Mouse (Mus musculus) spleen, postnatal 36 days (tissue): ENCODE results near the gene Plekha7.

Source experiments
- DNase-seq, 2 experiments: peaks; one replicate each; pipeline ENCODE4 v3.0.0; 2022; ENCODE audit warnings: low spot score in 2 of 2, mixed read lengths in 1 of 2

The Plekha7 gene

DNA sequence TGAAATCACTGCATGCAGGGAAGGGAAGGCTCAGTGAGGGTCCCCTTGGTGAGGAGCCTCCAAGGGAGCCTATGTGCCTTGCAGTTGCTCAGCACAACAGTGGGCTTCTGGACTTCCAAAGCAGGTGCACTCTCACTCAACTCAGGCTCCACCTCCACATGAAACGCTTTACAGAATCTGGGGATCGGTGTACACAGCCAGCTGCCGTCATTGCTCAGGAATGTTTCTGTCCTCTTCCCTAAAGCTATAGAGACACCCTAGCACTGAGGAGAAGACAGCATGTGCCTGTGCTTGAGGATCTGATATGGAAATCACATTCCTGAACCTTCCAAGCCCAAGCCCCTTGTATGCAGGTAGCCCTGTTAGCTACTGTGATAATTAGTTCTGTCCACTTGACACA is 120.7 kb downstream of the Plekha7 start:
- no peak for DNase-seq

DNA sequence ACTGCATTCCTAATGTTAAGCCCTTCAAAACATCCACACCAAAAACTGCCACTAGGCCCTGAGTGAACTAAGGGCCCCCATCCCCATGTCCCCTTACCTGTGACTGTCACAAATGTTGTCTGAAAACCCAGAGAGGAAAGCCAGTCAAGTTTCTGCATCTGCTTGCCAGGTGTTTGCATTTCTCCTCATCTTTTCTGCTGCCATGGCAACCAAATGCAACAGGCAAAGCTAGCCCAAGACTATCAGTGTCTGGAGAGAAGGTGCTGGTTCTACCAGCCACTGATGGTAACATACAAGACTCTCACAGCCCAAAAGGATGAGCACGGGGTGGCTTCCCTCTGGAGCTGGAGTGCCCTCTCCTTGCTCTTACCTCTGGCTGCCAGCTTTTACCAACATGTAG is 121.3 kb downstream of the Plekha7 start:
- no peak for DNase-seq

DNA sequence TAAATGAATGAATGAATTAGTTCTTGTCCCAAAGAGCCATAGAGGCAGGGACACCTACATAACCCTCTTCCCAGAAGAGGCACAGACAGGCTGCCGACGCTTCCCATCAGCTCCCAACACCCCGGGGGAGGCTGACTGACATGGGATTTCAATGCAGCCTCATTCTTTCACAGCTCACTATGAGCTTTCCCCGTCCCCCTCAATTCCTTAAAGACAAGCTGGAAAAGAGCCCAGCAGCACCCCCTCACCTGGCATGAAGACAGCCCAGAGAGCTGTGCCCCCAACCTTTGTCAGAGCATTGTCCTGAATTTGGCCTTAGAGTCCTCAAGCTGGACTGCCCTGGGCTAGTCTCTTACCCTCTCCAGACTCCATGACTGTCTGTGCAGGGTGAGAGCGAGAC is 122.0 kb downstream of the Plekha7 start:
- no peak for DNase-seq

DNA sequence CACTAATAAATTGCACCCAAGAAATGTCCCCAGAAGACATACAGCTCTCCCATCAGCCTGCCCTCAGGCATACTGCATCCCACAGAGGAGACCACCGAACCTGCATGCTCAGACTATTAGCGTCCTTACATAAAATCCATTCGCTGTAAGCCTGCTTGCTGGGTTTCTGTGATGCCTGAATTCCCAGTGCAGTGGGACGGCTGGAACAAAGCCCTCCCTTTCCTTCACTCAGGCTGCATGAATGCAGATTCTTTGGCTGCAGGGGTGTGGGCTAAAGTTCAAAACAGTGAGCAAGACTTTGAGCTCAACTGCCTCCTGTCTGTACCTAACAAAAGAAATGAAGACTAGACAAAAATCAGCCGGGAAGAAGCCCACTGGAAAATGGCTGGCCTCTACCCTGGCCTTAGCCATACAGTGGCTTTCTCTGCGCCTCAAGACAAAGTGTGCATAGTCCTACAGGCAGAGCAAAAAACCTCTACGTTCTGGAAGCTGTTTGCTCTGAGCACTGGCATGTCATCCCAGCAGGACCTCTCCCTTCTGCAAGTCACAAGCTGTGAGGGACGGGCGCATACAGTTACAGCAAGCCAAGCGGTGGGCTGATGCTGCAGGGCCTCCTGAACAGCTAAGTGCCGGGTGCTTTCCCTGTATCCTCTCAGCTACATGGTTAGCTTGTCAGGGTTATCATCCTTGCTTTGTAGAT is 123.7 kb downstream of the Plekha7 start:
- no peak for DNase-seq

DNA sequence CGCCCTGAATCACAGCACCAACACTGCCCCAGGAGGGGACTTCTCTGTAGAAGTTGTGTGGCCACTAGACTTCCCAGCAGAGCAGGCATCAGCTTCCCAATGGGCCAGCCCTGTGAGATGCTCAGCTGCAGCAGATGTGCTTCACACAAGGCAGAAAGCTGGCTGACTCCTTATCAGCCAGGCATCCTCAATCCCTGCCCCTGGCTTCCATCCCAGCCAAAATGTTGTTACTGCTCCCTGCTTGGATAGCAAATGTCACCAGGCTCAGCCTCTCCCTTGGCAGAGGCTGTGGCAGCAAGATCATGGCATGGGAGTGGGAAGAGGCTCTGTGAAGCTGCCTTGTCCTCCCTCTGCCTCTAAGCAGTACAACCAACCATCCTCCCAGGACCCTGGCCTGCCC is 125.7 kb downstream of the Plekha7 start:
- no peak for DNase-seq

DNA sequence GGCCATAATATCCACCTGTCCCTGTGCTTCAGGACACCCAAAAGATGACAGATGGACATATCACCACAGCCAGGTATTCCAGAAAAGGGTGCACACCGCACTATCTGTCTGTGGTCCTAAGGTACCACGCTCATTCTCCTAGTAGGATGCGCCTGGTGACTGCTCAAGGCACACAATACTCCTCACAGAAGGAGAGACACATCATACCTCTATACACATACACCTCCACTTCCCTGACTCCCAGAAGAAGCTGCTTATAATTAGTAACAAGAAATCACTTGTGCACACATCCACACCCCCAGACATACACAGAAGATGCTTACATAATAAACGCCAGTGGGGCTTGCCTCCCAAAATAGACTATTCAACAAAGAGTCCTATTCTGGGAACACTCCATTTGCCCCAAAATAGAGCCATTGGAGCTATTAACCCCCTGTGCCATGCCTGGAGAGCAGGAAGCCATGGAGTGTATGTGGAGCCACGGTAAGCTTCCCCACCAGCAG is 126.7 kb downstream of the Plekha7 start:
- DNase-seq = no peak

DNA sequence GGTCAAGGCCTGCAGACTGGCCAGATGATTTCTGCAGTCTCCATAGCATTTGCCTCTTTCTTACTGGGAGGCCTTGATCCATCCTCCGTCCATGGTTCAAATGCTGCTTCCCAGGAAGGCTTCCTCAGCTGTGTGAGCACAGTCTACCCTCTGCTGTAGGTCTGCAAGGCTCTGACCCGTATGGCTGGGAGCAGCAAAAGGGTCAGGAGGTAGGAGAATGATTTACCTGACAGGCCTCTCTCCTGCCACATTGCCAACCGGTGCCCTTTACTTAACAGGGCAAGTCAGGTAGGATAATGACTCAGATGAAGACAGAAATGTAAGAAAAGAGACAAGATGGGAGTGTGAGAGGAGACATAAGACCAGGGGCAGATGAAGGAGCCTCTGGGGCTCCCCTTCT is 129.3 kb downstream of the Plekha7 start:
- no peak for DNase-seq

DNA sequence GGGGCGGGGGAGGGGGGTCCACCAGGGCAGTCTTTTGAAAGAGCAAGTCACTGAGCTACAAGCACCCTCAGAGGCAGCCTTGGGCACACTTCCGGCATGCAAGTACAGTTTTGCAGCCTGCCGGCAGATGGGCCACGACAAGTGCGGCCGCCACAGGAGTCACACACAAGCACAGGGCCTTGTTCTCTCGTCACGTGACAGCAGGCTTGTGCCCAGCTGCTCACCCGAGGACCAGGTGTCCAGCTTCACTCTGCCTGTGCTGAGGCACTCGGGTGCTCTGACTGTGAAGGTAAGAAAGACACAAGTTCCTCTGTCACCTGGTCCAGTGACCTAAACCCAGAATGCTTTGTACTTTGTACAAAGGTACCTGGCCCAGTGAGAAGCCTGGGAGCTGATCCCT is 135.4 kb downstream of the Plekha7 start:
- DNase-seq = no peak

DNA sequence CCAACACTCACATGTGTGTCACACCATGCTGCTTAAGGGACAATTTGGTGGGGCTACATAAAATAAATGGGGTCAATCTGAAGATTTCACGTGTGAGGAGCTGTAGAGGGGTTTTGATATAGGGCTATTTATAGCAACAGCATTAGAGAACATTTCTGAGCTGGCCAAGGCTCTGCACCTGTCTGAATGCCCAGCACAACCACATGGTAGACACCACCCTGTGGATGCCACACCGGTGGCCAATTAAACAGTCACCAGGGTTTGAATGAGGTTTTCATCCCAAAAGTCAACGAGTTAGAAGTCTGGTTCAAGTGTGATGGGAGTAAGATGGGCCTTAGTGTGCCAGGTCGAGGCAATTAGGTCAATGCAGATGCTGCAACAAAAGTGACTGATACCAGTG is 138.8 kb downstream of the Plekha7 start:
- no peak for DNase-seq

DNA sequence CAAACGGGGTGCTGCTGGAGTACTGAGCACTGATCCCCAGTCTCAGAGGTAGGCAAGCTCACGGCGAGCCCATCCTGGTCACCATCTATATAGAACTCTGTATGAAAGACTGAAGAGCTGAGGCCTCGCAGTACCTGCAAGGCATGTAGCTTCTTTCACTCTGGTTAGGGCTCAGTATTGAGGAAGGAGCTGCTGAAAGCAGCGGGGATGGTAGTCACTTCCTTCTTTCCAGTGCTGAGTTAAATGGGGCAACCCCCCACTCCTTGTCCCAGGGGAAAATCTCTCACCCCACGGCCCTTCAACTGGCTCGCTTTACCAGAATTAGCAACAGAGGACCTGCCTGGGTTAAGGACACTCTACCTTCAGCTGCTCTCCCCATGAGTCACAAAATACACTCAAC is 140.0 kb downstream of the Plekha7 start:
- DNase-seq = no peak

DNA sequence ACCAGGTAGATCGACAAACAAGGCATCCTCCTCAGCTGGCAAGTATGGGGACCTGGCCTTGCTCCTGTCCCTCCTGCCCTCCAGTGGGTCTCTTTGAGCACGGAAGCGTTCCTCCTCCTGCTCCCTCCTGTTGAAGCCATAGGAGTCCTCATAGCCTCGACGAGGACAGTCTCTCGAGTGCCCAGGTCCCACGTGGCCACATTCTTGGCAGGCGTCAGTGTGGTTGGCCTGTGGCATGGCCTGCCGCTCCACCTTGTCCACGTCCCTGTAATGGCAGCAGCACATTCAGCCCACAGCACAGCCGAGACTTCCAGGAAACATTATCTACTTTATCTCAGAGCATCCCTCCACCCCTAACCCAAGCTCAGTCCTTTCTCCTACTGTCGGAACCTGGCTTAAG is 143.9 kb downstream of the Plekha7 start:
- no peak for DNase-seq

DNA sequence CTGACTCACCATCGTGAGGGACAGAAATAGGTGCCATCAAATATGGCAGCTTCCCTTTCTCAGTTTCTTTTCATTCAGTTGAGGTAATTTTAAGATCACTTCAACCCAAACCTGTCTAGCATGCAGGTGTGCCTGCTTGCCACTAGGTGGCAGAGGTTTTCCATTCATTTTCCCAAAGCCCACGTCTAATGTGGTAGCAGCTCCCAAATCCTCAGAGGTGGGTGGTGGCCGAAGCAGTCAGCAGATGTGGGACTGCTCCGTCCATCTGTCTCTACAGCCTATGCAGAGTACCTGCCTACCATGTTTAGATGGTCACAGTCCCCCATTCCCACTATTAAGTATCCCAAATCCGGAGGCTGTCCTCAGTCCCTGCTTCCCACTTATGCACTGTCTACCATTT is 146.6 kb downstream of the Plekha7 start:
- DNase-seq = peak in 1 of 2 experiments; percentile 17

DNA sequence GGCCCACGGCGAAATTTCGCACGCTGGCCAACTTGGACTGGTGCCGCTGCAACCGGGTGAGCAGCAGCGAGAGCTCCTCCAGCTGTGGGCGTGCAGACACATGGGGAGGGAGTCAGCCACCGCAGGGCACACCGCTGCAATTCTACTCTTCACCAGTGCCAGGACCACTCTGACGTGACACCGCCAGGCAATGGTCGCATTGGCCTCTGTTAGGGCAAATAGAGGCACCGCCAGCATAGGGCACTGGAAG is 151.4 kb downstream of the Plekha7 start:
- DNase-seq = no peak

DNA sequence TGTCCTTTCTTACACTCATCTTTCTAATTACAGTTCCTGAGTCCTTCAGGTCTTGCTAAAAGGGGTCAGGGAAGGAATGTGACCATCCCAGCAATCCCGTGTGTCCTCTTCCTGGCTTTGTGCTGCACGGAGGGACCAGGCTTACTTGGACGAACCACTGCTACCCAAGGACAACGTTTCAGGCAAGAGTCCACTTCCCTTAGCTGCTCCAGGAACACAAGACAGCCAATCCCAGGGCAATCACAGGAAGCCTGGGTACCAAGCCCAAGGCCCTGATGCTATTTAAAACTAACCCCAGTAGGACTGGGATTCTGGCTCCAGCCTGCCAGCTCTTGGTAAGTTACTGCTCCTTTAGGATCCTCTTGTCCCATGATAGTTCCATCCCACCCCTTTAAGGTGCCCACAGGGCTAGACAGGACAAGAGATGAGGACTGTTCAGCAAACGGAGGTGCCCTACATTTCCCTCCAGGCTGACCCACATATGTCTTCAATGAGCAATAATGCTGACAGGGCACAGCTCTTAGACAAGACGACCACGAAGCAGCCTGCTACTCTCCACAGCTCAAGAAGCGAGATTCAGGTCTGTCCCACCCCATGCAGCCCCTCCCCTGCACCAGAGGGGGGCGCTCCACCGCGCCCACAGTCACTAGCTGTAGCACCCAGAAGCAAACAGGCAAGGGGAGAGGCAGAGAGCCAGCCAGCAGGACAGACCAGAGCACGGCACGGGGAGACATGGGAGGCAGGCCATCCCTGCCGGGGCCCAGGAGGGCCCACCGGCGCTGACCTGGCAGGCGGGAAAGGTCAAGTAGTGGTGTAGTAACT is 151.9 kb downstream of the Plekha7 start:
- DNase-seq = no peak

DNA sequence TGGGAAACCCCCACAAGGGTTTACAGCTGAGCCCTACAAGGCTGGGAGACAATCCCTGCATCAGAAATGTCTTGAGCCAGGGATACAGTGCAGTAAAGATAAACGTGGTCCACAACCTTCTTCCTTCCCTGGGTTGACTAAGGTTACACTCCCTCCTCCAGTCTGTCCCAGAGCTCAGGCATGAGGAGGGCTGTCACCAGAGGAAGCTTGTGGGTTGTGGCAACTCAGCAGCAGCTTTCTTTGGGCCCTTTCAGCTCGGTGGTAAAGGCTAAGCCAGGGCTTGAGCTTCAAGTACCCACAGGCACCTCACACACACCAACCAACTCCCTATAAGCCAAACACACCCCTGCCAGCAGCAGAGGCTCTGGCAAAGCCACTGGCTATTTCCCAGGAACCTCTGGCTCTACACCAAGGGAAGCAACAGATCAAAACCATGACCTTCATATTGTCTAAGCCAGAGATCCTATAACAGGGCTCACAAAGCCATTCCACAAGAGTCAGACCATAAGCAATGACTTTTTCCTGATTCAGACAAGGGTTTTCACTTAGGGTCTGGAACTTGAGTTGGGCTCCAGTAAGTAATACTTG is 154.3 kb downstream of the Plekha7 start:
- no peak for DNase-seq

DNA sequence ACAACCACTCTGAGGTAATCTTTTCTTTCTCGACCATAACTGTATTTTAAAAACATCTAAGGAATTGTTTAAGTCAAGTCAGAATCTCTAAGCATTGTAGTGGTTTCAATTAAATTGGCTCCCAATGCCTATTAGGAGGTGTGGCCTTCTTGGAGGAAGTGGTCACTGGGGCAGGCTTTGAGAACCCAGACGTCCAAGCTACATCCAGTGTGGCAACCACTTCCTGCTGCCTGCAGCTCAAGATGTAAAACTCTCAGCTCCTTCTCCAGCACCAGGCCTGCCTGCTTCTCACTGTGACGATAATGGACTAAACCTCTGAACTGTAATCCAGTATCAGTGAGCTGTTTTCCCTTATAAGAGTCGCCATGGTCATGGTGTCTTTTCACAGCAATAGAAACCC is 158.6 kb downstream of the Plekha7 start:
- DNase-seq = no peak

DNA sequence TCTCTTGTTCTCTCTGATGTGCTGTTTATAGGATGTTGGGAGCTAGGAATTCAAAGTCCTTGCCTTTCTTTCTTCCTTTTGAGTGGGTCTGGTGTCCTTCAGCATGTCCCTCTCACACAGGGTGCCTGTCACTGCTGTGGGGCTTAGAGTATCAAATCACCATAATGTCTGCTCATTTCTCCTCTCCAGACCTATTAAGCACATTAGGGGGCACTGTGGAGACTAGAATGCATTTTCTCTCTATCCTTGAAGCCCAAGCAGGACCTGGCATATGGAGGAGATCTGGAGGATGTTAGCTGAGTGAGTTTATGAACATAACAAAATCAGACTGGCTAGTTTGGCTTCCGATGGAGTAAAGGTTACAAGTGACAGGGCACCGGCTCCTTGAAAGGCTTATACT is 161.1 kb downstream of the Plekha7 start:
- no peak for DNase-seq

DNA sequence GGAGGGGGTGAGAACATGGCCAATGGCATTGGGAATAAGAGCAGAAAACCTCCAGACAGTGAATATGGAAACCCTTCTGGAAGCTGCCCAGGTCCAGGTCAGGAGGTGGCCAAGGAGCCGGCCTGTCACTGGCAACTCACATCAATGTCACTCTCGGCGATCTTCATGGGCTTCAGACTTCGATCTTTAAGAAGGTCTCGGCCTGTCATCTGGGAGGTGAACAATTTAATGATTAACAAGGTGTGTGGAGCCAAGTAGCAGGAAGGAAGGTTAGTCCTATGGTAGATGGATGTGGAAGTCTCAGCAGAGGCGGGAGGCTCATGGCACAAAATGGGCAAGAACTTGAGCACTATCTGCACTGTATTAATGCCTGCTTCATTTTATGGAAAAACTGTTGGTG is 163.1 kb downstream of the Plekha7 start:
- DNase-seq = no peak

DNA sequence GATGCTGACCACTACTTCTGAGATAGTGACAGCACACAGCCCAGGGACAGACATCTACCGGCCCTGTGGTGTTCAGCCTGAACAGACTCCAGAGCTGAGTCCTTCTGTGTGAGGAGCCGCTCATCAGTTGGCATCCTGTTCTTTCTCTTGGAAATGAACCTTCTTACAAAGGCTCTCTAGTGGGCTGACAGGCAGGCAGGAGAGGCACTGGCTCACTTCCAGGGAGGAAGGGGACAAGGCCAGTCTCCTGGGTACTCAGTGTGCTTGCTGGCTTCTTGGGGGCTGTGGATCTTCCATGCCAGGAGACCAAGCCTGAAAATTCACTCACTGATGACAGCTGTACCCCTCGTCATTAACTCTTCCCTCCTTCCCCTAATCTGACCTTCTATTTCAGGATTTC is 170.5 kb downstream of the Plekha7 start:
- DNase-seq = no peak

DNA sequence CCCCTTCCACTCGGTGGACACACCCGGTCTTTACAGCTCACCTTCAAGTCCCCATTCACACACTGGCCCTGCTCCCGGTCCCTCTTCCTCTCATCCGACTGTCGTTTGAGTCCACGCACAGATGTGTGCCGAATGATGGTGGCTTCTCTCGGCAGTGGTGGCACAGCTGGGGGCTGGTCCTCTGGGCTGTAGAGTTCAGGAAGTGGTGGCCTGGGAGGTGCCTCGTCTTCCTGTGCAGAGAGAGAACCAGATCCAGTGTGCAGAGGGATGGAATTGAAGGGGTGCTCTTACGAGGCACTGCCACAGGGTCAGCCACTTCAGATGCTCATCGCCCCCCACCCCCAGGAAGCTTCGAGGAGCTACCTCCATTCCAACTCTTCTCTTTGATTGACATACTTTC is 171.0 kb downstream of the Plekha7 start:
- DNase-seq = no peak

DNA sequence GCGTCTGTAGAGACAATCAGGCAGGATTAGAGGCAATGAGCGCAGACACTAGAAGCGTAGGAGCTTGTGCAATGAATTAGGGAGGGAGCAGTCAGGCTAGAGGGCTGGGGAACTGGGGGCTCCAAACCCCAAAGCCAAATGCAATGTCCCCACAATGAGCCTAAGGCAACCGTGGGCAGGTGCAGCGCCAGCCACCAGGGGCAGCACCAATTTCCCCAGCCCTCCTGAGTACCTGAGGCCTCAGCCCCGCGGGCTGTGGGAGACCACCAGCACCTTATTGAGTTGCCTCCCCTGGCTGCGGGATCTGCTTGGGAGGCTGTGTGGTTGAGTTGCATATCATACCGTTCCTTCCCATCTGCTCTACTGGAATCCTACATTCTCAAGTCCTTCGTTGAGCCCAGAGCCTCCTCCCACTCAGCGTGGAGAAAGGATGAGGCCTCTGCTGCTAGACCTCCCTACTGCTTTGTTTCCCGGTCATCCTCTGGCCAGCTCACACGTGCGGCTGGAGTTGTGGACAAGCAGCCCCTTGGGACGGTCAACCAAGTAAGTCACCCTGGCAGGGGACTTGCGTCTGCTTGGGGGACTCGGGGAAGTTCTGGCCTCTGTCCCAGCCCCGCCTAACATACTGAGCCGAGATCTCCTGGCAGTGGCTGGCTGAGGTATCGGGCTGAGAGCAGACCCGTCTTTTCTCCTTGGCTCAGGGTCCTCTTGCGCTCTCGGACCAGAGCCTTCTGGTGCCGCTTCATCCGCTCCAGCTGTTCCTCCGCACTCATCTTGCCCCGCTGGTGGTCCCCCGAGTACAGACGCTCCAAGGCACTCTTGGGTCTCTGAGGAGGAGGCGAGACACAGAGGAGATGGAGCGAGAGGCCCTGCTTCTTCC is 173.5 kb downstream of the Plekha7 start:
- DNase-seq = no peak

DNA sequence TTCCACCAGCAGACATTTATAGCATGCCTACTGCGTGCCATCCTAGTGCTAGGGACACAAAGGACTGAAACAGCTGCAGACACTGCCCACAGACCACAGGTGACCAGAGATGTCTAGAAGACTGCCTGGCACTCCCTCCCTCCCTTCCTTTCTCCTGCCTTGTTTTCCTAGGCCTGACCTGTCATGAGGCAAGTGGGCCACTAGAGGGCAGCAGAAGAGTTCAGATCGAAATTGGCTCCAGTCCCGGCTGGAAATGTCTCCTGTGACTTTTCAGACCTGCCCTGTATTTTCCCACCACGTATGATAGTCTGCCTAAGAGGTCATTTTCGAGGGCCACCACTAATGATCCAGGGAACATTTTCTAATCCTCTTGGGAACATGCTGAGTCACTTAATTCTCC is 176.1 kb downstream of the Plekha7 start:
- DNase-seq = peak; percentile 26 to 34
